Mouse (Mus musculus) adipose tissue, adult 10 weeks (tissue): ENCODE data around the gene Gm20538. TPM values are rescaled to one million over a fixed set of nuclear protein-coding genes. Genes with fewer than 3 reads are reported as not detected.

Experiments used
- polyA plus RNA-seq: library from polyadenylated mRNA; stranded (reverse); fragments of 350-450 nt; fragmentation: Illumina TruSeq; extraction: RNeasy Lipid Tissue Mini Kit (QIAGEN cat#74804); gene quantifications from one replicate; pipeline ENCODE4 v1.2.3, GENCODE M21; 2014; ENCODE audit warnings: low read depth, low replicate concordance

The Gm20538 gene
- not detected for polyA plus RNA-seq

GRCm38 (mm10) chr19:44552731-44553130, at the start of gene Gm20538:
Gm20538 (minus strand) TSS chr19:44552831.

GRCm38 (mm10) chr19:44562652-44563206, 10.1 kb upstream of the Gm20538 start, which contains the start of gene Hif1an:
Hif1an (plus strand) TSS chr19:44562850.

GRCm38 (mm10) chr19:44554861-44555590, 2.4 kb upstream of the Gm20538 start, which contains the start of gene Ndufb8:
Ndufb8 (minus strand) TSS chr19:44555440.

GRCm38 (mm10) chr19:44545321-44546041, 7.2 kb downstream of the Gm20538 start, which contains the start of gene Sec31b:
Sec31b (minus strand) TSS chr19:44545864.

Other genes starting within 250 kb of the Gm20538 start
- 0.83 TPM for gene Scd4, start 219.7 kb downstream of the Gm20538 start, polyA plus RNA-seq
- 3,372 TPM for gene Scd1, start 145.0 kb downstream of the Gm20538 start, polyA plus RNA-seq
- 0.22 TPM for gene Wnt8b, start 59.4 kb downstream of the Gm20538 start, polyA plus RNA-seq
- 5.5 TPM for gene Sec31b, start 7.0 kb downstream of the Gm20538 start, polyA plus RNA-seq
- gene Ndufb8, start 2.6 kb upstream of the Gm20538 start, polyA plus RNA-seq: 305 TPM
- 19.0 TPM for gene Hif1an, start 10.0 kb upstream of the Gm20538 start, polyA plus RNA-seq
- 29.0 TPM for gene Pax2, start 203.2 kb upstream of the Gm20538 start, polyA plus RNA-seq